Mouse (Mus musculus) liver (tissue): ENCODE data around the gene Brd1.
A peak's percentile ranks its signal among the peaks of the same experiment; 100 is the strongest.

Source experiments
- DNase-seq: peaks from one replicate; pipeline ENCODE4 v3.0.0-alpha.2; 2020; ENCODE audit warnings: mixed read lengths

The Brd1 gene

DNA sequence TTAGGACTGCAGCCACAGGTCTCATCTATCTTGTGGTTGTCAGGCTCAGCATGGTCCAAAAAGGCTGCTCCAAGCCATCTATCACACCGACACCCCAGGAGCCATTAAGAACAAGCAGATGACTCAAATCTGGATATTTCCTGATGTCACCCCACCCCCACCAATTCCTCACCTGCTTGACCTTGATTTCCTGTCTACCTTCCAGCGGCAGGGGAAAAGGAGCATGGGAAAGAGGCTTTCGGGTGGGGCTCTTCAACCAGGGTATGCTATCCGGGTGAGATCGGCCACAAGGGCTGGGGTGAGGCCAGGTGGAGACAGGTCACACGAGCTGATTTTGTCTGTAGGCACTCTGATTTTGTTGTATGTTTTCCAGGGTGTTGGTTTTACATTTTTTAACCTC is 50.0 kb downstream of the Brd1 start:
- no peak for DNase-seq

DNA sequence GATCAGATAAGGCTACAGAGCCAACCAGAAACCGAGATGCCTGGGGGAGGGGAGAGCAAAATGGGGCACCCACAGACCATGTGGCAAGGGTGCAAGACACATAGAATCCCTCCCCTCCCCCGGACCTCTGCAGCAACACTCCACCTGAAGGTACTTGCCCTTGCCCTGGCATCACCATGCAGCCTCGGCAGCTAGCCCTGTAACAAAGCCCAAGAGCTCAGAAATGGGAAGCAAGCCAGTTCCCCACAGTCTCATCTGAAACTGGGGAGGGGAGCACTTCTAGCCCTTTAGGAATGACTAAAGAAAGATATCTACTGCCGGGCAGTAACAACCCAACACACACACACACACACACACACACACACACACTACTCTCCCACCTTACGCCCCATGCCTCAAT is 53.1 kb downstream of the Brd1 start:
- no peak for DNase-seq

DNA sequence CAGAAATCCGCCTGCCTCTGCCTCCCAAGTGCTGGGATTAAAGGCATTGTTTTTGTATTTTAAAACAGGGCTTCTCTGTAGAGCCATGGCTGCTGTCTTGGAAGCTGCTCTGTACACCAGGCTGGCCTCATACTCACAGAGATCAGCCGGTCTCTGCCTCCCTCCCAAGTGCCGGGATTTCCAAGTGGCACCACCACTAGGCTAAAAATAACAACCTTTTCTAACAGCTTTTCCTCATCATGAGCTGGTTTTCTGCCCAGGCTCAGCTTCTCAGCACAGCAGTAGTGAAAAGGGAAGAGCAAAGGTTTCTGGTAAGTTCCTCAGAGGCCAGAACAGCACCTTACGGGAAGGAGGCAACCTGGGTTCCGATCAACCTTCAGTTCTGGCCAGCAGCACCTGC is 56.5 kb downstream of the Brd1 start:
- DNase-seq, result no peak

DNA sequence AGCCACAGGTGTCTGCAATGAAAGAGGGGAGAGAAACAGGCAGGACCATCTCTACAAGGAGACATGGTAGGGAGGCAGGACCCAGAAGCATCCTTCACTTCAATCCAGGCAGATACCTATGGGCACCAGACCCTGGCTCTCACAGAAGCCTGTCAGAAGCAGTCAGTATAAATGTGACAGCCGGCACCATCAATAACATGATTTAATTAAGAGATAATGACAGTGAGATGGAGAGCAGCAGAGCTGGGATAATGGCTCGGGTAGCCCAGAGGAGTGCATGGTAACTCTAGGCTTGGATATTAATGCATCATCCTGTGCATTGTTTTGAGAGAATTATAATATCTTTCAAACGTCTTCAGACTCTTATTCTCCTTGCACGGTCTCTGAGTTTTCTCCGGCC is 58.0 kb downstream of the Brd1 start:
- DNase-seq, result no peak

DNA sequence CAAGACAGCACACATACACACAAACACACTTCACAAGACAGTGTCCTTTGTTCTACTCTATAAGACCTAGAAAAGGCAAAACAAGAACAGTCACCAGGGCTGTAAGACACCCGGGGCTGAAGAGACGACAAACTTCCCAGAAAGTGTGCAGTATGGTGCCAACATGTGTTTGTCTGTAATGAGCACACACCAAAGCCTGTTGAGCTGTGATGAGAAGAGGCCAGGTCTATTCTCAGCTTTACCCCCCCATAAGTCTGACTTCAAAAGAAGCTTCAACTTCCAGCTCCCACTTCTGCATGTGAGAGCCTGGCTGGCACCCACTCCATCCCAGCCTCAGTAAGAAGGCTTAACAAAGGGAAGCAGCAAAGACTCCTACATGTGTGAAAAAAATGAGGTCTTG is 65.3 kb downstream of the Brd1 start:
- DNase-seq, result no peak

DNA sequence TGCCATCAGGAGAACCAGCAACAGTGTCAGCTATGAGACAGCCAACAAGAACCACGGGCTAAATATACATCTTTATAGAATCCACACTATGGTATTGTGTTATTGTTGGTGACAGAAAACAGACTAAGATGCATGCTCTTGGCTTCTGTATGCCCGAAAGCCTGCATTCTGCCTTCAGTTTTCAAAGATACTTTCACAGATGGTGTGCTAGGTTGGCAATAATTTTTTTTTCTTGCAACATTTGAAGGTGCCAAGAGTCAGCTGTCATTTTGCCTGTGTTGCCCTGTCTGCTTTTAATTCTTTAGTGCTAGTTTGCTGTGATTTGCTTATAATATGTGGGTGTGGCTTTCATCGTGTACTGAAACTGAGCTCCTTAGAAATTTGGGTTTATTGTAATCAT is 66.4 kb downstream of the Brd1 start:
- DNase-seq, result no peak

DNA sequence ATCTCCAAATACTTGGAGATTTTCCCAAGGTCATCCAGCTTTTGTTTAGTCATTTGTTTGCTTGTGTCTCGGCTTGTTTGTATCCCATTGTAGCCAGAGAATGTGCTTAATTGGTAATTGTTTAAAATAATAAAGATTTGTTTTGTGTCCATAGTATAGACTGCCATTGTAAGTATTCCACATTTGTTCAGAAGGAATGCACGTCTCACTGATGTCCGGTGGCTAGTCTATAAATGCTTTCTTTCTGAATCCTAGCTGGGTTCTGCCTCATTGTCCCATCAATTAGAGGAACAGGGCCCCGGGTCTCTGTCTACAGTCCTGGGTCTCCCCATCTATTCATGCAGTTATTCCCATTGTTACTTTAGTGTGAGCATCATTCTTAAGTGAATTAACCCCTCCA is 68.2 kb downstream of the Brd1 start:
- no peak for DNase-seq

DNA sequence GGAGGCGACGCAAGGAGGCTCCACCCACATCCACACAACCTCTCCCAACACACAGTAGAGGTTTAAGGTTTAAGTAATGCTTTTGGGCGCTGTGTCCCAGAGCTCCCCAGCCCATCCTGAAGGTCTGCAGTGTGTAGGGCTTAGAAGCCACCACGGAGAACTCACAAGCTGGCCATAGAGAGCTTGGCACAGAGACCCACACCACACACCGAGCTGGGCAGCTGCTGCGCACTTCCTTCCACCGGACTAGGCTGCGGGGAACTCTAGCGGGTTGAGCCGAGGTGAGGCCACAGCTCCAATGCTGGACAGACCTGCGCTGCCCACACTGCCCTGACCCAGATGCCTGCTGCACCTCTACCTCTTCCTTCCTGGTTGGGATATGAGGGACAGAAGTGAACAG is 71.0 kb downstream of the Brd1 start:
- DNase-seq, result no peak

DNA sequence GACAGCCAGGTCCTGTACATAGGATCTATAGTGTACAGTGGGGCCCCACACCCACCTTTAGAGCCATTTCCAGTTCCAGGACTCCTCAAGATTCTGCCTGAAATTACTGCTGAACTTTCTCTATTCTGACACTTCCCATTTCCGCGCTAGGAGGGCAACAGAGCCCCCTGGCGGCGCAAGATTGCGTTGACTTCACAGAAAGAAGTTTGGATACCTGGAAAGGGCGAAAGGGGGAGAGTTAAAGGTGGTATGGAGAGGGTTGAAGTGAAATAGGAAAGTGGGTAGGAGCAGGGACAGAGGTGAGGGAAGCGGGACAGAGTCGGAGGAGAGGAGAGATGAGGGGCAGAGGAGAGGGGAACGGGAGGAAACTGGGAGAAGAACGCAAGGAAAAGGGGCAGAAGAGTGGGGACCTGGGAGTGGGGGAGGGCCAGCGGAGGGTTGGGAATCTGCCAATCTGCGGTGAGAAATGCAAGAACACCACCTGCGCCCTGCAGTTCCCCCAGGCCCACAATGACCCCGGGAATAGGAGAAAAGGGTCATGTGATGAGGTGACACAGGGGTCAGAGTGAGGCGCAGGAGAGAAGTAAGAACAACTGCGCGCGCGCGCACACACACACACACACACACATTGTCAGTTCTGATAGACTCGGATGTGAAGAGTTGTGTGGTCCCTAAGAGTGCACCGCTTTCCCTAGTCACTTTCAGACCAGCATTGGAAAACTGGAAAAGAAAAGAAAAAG is 71.8 kb downstream of the Brd1 start:
- DNase-seq, result peak; percentile 34

DNA sequence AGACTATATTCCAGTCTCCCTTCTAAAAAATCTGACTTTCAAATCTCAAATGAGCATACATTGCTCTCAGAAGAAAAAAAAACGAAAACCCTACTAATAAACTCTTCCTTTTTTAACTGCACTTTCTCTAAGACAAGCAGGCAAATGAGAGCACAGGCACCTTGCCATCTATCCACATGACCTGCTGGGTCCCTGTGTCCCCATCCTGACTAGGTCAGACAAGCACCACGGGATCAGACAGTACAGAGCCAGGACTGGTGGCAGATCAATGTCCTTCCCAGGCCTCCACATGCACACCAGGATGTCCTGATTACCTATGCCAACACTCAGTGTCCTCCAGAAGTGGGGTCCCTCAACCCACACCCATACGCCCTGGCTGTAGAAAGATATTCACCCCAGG is 72.4 kb downstream of the Brd1 start:
- no peak for DNase-seq

DNA sequence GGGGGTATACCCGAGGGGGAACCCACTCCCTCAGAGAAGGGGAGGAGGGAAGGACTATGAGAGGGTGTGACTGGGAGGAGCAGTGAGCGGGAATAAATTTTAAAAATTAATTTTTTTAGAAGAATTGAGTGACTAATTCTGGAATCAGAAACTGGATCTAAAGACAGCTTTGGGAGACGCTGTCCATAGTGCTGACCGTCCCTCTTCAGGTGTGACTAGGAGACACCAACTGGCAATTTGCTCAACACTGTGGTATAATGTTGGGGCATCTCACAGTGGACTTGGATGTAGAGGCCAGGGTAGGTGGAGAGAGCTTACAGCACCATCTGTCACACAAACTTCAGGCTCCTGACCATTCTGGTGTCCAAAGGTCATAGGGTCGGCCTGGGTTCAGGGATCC is 82.0 kb downstream of the Brd1 start:
- DNase-seq, result no peak

DNA sequence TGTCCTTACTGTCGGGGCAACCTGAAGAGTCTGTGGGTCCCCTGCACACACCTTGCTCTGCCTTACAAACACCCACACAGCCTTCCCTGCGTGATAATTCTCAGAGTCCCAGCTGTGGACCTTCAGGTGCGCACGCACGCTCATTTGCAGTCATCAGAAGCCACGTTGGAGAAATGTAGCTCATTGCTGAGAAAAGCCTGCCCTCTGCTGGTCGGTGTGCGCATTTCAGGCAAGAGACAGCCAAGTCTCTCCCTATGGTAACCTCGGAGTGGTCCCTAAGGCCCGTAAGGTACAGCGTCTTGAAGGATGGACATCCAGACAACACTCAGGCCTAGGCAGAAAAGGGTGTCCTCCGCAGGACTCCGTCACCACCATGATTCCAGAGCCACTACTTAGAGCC is 83.0 kb downstream of the Brd1 start:
- DNase-seq, result peak; percentile 58
